Mouse (Mus musculus) liver, adult (tissue): ENCODE results near the gene Eppin.

ENCODE experiments used
- GATA4 ChIP-seq: IDR thresholded peaks from 2 replicates; pipeline ENCODE4 v1.6.1; 2014; ENCODE audit warnings: mild to moderate bottlenecking, low read length; ENCODE audit not compliant: insufficient replicate concordance

The Eppin gene

GRCm38 (mm10) chr2:164542598-164542997 lies 50.8 kb downstream of the Eppin start:
- TF ChIP-seq GATA4: no peak

- no peak for TF ChIP-seq GATA4
These were observed 51.3 kb downstream of the Eppin start for GRCm38 (mm10) chr2:164542132-164542531.

GRCm38 (mm10) chr2:164540652-164541427 lies 52.6 kb downstream of the Eppin start:
- no peak for TF ChIP-seq GATA4
